Mouse (Mus musculus): Measurements from ENCODE around the gene Pigv.
"Not testable (repeated sequence)": the region's sequence is repeated elsewhere in the genome, so short reads cannot be mapped to it uniquely, and the experiment has no call there.

Pigv gene

DNA sequence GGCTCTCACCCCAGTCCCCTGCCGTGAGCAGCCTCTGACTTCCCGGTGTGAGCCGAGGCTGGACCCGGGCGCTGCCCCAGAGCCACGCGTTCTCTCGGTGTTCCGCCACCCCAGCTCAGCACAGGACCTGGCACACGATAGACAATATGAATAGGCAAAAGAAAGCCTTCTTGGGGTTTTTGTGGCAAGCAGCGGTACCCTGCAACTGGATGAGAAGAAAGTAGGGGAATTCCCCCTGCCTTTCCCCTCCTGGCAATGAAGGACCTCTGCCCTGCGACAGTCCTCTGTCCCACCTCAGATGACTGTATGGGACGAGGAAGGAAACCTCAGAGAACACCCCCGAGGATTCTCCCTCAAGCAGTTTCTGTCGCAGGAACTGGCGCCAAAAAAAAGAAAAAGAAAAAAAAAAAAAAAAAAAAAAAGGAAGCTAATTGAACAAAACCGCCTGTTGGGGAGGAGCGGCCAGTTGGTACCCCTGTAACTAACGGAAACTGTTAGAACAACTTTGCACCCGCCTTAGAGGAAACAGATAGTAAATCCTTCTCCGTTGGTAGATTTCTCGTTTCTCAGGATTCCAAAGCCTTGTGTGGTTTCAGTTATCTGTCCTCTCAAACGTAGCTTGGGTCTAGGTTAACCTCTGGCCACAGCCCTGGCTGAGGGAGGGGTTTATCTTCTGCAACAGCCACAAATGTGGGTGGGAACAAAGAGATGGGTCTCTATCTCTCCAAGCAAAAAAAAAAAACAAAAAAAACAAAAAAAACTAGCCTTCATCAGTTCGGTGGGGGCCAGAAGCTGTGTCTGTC lies 599 bp upstream of the Pigv start:
- DNase-seq = peak; percentile 51 to 78

DNA sequence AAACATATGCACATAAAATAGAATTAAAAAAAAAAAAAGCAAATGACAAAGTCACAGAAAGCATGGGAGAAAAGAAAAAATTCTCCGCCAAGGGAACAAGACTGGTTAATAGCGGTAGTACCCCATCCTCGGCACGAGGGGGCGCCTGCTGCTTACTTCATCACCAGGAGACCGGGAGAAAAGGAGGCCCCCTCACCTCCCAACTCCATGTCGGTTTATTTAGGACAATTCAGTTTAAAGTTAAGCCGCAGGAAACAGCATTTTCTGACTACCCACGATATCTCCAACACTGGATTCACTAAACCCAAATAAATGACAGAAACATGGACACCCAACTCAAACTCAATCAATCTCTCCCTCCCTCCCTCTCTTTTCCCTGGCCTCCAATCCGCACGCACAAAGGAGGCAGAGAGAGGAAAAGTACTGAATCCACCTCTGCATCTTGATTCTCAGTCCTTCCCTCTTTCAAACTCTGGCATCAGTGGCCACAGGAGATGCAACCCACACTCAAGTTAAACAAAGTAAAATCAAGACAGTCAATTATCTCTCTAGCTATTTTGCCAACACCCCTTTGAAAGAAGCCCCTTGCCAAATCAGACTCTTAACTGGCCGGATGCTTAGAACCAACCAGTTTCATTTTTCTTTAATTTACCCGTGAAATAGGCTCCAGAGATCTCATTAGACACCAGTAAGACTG lies 1.1 kb downstream of the Pigv start:
- DNase-seq = peak; percentile 89 to 90

DNA sequence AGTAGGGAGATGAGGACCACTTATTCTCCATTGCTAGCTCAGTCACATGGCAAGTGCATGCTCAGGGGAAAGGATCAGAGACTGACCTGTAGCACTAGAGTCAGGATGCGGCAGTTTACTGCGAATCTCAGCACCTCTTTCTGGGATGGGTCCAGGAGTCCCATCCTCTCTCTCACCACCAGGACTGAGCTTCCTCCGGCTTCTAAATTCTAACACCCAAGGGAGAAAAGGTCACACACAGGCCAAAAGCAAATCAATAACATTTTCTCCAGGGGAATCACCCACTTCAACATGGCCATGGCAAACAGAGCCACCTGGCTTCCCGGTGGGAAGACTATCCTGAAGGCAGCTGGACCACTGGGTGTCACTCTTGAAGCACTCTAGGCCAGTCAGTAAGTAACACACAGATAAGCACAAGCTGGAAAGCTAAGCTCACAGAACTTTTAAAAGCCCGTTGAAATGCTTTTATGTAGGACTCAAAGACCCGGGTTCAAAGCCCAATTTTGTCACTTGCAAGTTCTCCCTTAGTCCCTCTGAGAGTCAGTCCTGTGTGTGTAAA lies 2.7 kb downstream of the Pigv start:
- DNase-seq = peak in 1 of 2 experiments; percentile 45

DNA sequence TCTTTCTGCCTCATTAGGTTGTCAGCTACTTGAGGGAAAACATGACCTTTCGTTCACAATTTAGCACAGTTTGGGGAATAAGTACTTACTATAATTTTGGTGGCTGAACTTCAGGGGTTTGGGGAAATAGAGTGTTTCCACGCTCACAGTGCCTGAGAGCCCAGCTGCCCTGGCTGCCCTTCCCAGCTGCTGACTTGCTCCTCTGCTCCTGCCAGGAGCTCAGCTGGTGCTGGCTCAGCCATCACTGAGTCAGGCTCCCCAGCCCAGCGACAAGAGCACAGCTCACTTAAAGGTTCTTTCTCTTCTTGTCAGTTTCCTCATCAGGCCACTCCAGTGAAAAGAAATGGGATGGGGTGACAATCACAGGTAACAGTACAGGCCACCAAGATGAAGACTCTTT lies 3.9 kb downstream of the Pigv start:
- DNase-seq = no peak

DNA sequence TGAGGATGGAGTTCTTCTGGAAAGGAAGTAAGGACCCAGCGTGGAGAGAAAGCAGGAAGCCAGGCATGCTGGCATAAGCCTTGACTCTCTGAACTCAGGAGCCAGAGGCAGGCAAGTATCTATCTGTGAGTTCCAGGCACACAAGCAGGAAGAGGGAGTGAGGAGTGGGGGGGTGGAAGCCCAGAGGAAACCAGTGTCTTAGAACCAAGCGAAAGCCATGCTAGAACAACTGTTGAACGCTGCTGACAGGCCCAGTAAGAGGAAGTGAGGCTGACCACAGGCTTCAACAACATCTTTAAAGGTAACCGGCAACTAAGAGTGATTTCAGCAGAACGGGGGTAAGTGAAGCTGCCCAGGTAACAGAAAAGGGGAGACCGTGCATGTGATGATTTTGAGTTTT lies 6.2 kb downstream of the Pigv start:
- DNase-seq = no peak

DNA sequence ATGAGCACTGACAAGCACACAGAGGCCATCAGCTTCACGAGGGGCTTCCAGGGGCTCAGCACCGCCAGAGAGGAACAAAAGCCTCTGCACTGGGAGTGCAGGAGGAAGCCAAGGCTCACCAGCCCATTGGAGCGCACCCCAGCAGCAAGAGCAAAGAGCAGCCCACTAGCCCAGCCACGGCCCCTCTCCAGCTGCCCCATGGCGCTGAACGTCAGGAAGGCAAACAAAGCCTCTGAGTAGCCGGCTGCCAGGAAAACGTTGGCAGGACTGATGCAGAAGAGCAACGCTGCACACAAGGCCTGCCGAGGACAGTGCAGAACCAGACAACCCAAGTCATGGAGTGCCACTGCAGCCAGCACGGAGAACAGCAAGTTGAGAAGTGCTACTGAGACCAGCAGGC lies 7.3 kb downstream of the Pigv start:
- no peak for DNase-seq

DNA sequence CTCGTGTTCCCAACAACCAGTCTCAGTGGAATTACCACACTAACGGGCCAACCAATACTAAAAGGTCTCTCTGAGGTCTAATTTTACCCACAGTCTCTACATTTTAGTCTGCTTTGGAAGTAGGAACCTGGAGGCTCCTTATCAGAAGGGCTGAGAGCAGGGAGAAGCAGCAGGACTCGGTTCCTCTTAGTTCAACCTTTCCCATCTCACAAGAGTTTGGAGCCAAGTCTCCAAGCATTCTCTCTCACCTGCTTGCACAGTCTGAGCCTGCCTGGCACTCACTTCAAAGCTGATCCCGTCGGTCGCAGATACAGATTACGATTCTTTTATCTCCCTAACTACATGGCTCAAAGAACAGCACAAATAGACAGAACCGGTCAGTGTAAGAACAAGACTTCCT lies 9.5 kb downstream of the Pigv start:
- DNase-seq = no peak

DNA sequence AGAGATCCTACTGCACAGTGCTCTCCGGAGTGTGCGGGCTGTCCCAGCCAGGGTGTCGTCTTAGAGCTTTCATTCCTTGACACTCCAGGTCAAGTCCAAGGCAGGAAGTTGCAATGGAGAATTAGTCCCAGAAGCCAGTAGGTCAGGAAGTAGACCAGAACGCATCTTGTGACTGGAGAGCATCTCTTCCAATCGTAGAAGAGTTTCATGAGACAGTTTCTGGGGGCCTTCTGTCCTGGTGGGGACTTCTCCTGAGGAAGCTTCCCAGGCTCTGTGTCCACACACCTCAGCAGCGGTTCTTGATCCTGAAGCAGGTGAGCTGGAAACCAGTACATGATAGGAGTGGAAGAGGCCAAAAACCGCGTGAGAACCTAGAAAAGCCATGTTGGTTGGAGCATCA lies 10.0 kb downstream of the Pigv start:
- no peak for DNase-seq

DNA sequence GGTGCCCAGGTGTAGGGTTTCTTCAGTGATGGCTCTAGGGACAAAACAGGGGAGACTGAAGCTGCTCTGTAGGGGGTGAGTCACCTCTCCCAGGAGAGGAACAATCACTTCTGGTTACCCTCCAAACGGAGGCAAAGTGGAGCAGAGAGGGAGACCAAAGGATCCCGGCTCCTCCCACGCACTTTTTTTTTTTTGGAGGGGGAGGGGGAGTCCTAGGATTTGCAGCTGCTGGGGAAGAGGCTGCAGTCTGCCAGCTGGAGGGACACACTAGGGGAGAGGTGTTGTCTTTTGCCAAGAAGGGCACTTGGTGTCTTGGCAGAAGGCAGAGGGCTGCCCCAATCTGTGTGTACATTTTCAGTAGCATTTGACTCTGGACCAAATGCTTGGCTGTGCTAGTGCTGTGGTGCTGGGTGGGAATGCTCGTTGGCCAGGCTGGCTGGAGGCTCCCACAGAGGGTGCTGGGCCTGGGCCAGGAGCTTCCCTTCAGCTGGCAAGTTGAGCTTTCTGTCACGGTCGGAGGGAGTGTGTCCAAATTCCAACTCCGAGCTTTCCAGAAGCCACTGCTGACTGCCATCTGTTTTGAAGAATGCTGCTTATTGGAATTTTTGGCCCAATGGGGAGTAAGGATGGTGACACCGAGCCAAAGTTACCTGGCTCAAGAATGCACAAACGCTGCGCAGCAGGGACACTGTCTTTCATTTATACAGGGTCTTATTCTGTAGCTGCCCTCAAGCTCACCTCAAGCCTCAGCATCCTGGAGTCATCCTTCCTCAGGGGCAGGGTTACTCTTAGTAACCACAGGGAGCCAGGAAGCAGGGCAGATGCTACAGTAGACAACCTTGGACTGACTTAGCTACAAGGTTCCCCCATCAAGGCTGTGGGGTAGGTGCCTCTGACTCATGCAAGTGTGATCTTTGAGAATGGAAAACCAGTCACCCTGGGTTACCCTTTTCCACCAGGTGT lies 12.0 kb downstream of the Pigv start:
- DNase-seq = peak; percentile 95 to 97

DNA sequence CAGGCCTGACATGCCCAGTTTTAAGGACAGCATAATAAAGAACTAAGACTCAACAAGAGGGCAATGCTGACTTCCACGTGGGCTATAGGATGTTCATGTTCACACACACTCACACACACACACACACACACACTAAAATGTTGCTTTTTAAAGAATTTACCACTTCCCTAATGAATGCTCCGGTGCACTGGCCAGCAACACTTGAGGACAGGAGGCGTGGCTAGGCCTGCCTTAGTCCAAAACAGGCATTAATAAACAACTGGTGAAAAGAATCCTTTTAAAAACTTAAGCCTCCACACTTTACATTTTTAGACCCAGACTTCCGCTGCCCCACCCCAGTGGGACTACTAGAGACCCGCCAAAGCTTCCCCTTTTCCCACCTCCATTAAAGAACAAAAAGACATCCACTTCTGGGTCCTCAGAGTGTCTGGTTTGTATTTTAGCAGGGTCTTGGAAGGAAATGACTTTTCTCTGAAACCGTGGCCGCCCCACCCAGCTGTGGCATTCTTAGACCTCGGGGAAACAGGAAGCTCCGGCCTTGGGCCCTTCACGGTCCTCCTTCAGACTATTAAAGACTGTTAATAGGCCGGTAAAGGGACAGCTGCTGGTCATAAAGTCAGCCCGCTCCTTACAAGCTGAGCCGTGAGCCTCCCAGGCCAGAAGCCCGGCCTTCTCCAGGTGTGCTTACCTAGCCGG lies 12.8 kb downstream of the Pigv start:
- peak; percentile 80 to 87 for DNase-seq

DNA sequence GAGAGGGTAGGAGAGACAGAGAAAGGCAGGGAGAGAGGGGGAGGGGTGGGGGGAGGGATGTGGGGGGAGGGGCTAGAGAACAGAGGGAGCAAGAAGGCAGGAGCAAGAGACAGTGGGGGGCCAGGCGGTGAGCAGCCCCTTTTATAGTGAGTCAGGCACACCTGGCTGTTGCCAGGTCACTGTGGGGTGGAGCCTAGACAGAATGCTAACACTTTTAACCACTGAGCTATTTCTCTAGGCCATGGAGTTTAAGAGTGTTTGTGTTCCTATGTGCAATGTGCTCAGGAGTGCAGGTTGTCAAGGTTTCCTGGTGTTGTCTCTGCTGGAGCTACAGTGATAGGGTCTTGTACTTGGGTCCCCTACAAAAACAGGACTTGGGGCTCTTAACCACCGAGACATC lies 13.7 kb downstream of the Pigv start:
- no peak for DNase-seq

DNA sequence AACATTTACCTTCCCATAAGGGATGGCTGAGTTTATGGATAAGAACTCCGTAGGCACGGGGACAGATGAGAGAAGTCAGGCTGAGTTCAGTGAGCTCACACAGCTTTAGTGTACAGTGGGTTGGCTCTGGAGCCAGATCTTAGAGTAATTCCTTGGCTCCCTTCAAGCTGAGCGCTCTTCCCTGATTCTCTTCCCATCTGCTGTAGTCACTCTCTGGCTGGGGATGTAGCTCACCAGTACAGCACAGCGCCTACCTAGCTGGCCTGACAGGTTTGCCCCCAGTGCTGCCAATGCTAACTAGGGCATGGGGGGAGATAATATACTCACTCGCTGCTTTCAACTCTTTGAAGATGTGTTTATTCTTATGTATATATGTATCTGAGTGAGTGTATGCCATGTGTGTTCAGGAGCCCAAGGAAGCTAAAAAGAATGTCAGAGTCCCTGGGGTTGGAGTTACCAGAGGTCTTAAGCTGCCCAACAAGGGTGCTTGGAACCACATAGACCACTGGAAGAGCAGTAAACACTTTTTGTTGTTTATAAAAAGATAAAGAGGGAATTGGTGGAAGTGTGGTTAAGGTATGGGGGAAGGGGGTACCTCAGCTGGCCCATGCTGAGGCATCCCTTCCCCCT lies 14.5 kb downstream of the Pigv start:
- no peak for DNase-seq

DNA sequence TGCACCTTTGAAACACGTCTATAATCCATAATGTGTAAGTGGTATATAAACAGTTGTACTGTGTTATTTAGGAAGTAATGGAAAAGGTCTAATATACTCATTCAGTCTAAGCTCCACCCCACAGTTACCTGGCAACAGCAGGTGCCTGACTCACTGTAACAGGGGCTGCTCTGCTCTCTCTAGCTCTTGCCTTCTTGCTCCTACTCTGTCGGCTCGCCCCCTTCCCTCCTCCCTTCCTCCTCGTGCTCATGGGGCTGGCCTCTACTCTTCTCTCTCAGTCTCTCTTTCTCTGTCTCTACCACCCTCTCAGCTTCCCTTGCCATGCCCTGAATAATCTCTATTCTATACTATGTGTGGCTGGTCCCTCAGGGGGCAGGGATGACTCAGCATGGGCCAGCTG lies 15.4 kb downstream of the Pigv start:
- peak in 1 of 2 experiments; percentile 62 for DNase-seq

DNA sequence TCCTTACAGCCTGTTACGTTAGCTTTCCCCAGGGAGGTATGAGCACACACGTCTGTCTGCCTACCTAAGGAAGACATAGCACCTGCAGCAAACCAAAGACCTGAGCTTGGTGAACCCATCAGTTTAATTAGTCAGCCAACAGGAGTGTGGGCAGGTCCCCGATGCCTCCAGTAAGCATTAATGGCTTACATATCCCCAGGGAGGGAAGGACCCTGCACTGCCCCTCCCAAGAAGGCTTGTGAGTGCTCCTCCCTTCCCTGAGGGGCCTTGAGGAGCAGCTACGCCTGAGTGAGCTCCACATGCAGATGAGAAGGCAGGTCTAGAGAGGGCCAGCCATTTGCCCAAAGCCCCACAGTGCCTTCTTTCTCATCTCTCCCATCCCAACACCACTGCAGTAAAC lies 16.2 kb downstream of the Pigv start:
- DNase-seq = peak; percentile 58 to 86

DNA sequence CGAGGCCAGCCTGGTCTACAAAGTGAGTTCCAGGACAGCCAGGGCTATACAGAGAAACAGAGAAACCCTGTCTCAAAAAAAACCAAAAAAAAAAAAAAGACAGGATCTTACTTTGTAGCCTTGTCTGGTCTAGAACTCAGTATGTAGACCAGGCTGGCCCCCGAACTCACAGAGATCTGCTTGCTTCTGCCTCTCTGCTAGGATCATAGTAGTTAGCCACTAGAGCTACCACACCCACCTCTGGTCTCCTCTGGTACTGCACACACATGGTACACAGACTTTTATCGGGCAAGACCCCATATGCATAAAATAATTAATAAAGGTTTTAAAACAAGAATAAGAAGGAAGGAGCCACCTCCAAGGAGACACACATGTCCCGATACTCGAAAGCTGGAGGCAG lies 18.4 kb downstream of the Pigv start:
- not testable (repeated sequence) for DNase-seq

DNA sequence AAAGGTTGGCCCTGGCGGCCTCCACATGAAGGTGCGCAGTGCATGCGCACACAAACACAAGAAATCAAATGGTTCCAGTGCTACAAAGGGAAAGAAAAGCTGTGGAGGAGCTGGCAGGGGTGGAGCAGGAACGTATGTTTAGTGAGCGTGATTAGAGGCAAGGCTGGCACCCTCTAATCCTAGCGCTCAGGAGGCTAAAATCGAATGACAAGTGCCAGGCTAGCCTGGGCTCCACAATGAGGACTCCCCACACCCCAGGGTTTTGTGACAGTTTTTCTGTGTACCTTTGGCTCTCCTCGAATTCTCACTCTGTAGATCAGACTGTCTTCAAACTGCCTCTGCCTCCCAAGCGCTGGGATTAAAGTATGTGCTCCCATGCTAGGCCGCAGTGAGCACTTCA lies 19.7 kb downstream of the Pigv start:
- no peak for DNase-seq

DNA sequence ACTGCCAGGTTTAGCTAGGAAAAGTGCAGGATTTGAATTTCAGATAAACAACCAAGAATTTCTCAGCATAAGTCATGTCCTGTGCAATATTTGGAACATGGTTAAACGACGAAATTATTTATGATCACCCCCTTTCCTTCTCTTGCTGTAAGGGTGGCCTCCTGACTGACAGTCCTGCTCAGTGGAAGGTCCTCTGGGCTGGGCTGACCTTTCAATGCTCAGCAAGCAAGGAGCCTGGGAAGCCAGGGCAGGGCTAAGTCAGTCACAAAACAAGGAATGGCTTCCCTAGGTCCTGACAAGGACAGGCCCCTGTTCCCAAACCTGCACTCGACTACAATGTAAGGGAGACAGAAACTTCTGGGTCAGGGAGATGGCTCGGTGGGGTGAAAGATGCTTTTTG lies 20.5 kb downstream of the Pigv start:
- DNase-seq = no peak

DNA sequence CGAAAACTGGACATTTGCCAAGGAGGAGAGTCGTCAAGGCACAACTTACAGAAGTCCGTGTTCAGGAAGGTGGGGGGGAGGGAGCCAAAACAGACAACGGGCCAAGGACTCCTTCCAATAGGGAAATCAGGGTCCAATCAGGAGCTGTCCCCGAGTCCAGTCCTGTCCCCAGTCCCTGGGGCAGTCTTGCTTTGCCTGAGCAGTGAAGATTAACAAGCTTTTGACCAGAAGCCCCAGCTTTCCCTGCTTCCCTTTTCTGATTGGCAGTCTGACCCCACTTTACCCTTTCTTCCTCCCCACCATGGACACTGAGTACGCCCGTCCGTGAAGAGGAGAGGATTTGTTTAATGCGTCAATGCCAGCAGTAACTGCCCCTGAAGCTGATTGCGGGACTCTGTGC lies 21.0 kb downstream of the Pigv start:
- DNase-seq = no peak

DNA sequence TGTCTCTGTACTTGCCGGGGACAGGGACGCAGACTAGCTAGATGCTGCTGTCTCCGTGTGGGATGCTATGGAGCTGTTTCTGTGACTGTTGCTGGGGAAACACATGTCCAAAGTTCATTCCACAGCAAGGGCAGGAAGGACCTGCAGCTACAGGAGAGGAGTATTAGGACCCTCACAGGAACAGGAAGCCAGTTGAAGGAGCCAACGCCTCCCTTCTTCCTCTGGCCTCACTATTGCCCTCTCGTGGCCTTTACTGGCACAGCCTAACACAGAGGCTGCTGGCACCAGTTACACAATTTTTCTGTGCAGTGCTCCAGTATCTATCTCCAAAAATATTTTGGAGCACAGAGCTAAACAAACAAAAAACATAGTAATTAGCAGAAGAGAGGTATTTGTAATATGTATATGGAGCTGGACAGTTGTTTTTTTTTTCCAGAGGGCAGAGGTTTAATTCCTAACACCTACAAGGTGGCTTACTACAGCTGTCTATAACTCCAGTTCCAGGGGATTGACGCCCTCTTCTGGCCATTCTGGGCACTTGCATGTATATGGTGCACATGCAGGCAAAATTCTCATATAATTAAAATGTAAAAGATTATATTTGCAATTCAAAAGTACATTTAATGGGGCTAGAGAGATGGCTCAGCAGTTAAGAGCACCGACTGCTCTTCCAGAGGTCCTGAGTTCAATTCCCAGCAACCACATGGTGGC lies 22.3 kb downstream of the Pigv start, which contains the start of gene Zdhhc18:
Zdhhc18 (minus strand) TSS at position 166 of the 711 bp plus-strand sequence.
- DNase-seq = peak; percentile 88 to 92

DNA sequence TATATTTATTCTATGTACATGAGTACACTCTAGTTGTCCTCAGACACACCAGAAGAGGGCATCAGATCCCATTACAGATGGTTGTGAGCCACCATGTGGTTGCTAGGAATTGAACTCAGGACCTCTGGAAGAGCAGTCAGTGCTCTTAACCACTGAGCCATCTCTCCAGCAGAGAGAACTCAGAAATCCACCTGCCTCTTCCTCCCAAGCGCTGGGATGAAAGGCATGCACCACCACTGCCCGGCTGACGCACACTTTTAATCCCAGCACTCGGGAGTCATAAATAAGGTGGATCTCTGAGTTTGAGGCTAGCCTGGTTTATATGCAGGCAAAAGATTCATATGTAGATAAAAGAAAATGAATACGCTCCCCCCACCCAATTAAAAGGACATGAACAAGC lies 23.0 kb downstream of the Pigv start:
- DNase-seq = not testable (repeated sequence)

DNA sequence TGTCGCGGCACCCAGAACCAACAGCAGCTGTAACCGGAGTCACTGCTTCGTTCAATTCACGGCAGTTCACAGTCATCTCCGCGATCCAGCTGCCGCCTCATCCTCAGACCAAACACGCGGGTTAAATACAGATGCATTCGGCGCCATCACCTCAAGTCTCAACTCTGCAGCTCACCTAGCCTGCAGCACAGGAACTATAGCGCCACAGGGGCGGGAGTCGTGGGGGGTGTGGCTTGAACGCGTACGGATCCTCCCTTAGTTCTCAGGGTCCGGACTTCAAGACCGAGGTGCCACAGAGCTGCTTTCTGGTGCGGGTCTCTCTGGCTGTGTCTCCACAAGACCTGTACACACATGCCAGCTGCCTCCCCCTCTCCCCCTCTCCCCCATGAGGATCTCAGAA lies 26.8 kb downstream of the Pigv start:
- no peak for DNase-seq
